Mouse (Mus musculus) 3T3-L1 (cell line): ENCODE measurements around the gene Ebi3.

Experiments used
- DNase-seq: peaks from one replicate; pipeline ENCODE4 v3.0.0-alpha.2; 2015; ENCODE audit warnings: low read depth, low spot score

Ebi3 gene

GRCm38 (mm10) chr17:56003000-56003399 lies 50.6 kb downstream of the Ebi3 start:
- no peak for DNase-seq

GRCm38 (mm10) chr17:56005415-56006061 lies 53.1 kb downstream of the Ebi3 start, which contains the start of the genes Stap2 and Mpnd:
Gene Stap2 (minus strand): TSS chr17:56005584.
Gene Mpnd (plus strand): TSS chr17:56005711.
- DNase-seq, result peak; percentile 83
